Mouse (Mus musculus) limb, embryonic 14.5 days (tissue): ENCODE measurements at regions not wholly inside any gene's neighbourhood (a gene's known extent, or its start where the extent isn't known, plus 50 kb on each side); places are given as distances from the start of the nearest gene placed in this dataset.
"Not testable (repeated sequence)": the region's sequence is repeated elsewhere in the genome, so short reads cannot be mapped to it uniquely, and the experiment has no call there.

Source experiments
- ATAC-seq: fragments of 200-750 bp; cut with Nextera tagmentation; 2 replicates; pipeline ENCODE4 v1.8.0; 2017; ENCODE audit warnings: low read depth, moderate number of reproducible peaks, moderate TSS enrichment; ENCODE audit not compliant: low FRiP score
- DNase-seq: peaks from one replicate; pipeline ENCODE4 v3.0.0-alpha.2; 2015; ENCODE audit warnings: low spot score
- H3K27ac ChIP-seq: fragments of 300-500 bp; sonication (generic); replicated peaks from 2 replicates; pipeline ENCODE4 v1.5.1; 2014; ENCODE audit warnings: low read depth, mild to moderate bottlenecking, low read length, moderate library complexity, mixed read lengths
- H3K27me3 ChIP-seq: fragments of 300-500 bp; sonication (generic); 2 replicates; pipeline ENCODE4 v1.6.1; 2014; ENCODE audit warnings: low read length, mixed read lengths; ENCODE audit not compliant: control insufficient read depth, insufficient read depth
- H3K36me3 ChIP-seq: fragments of 300-500 bp; sonication (generic); 2 replicates; pipeline ENCODE4 v1.6.1; 2014; ENCODE audit warnings: mild to moderate bottlenecking, low read length, moderate library complexity, mixed read lengths; ENCODE audit not compliant: control insufficient read depth, insufficient read depth
- H3K4me1 ChIP-seq: fragments of 300-500 bp; sonication (generic); 2 replicates; pipeline ENCODE4 v1.6.1; 2014; ENCODE audit warnings: antibody characterized with exemption, low read length, mixed read lengths; ENCODE audit not compliant: control insufficient read depth, insufficient read depth
- H3K4me2 ChIP-seq: fragments of 300-500 bp; sonication (generic); replicated peaks from 2 replicates; pipeline ENCODE4 v1.6.1; 2014; ENCODE audit warnings: low read depth, mild to moderate bottlenecking, low read length, moderate library complexity; ENCODE audit not compliant: severe bottlenecking
- H3K4me3 ChIP-seq: fragments of 300-500 bp; sonication (generic); replicated peaks from 2 replicates; pipeline ENCODE4 v1.5.1; 2014; ENCODE audit warnings: low read length
- H3K9ac ChIP-seq: fragments of 300-500 bp; sonication (generic); 2 replicates; pipeline ENCODE4 v1.6.1; 2014; ENCODE audit warnings: mild to moderate bottlenecking, low read depth, low read length, moderate library complexity; ENCODE audit not compliant: severe bottlenecking
- H3K9me3 ChIP-seq: fragments of 300-500 bp; sonication (generic); 2 replicates; pipeline ENCODE4 v1.6.1; 2016; ENCODE audit warnings: low read length; ENCODE audit not compliant: control insufficient read depth
- POLR2A ChIP-seq: fragments of 200-500 bp; IDR thresholded peaks from 2 replicates; pipeline ENCODE4 v1.8.0; 2012; ENCODE audit warnings: inconsistent platforms, mild to moderate bottlenecking, moderate library complexity, borderline replicate concordance; ENCODE audit not compliant: insufficient read depth, insufficient read length; ENCODE audit errors: extremely low read depth
- WGBS: fragments of 180-500 bp; shearing (Covaris S2); extraction: QIAGEN DNeasy Blood & Tissue Kit; methylation state at CpG from one replicate; pipeline ENCODE4 v1.1.7; 2014; 5-methylcytosine and 5-hydroxymethylcytosine counted together

DNA sequence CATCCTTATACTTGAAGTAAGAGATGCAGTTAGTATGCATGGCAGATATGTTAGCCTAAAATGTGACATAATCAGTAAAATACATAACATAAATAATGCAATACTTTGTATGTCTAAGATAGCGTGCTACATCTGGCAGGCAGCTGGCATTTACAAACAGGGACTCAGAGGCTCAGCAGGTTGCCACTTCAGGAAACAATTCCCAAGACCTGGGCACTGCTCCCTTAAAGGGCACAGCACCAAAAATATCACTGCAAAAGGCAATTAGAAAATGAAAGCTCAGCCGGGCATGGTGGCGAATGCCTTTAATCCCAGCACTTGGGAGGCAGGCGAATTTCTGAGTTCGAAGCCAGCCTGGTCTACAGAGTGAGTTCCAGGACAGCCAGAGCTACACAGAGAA lies 544.0 kb downstream of the Zfp704 start:
- Histone ChIP-seq H3K27ac (no peak overlapping the region), H3K4me3 (no peak overlapping the region), H3K9me3 (no peaks in the 10 kb centered on the region), H3K27me3 (no peaks in the 10 kb centered on the region), H3K36me3 (no peaks in the 10 kb centered on the region), H3K4me1 (no peaks in the 10 kb centered on the region), H3K4me2 (no peak overlapping the region), H3K9ac (no peak overlapping the region)
- ATAC-seq, result no peak
- DNase-seq, result no peak
- TF ChIP-seq POLR2A, result no peak
- WGBS, result 62% methylated on average over 5 of the region's 5 CpGs

DNA sequence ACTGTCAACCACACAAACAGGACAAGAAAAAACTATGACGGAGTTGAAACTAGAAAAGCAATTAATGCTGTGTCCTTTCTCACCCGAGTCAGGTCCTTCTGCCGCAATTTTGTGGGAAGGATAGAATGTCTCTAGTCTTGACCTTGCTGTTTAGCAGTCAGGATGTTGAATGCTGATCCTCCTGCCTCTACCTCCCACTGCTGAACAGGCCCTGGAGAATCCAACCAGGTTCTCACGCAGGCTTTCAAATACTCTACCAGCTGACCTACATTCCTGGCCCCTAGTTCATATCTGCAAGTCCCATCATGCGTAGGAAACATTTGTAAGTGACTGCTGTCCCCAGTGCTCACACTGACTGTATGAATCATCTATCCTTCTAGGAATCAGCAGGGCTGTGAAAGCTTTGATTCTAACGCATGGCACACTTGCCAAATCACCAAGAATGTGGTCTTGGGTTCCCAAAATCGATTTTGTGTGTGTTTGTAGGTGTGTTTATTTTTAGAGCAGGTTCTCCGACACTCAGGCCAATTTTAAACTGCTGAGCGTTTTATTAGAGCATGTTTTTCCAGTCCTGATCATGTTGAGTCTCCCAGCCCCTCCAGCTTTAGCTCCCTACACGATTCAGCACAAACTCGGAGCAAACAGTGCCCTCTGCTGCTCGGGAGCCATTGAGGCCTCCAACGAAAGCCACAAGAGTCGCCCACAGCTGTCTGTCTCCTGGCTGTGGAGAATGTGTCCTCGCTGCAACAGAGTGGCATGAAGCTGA lies 545.4 kb downstream of the Zfp704 start:
- Histone ChIP-seq H3K4me2 (no peak overlapping the region), H3K27ac (no peak overlapping the region), H3K4me3 (no peak overlapping the region), H3K36me3 (no peaks in the 10 kb centered on the region), H3K27me3 (no peaks in the 10 kb centered on the region), H3K9ac (no peak overlapping the region), H3K4me1 (no peaks in the 10 kb centered on the region), H3K9me3 (no peaks in the 10 kb centered on the region)
- 34% methylated on average over 15 of the region's 15 CpGs for WGBS
- TF ChIP-seq POLR2A, result no peak
- DNase-seq, result peak; percentile 62
- no peak for ATAC-seq

- TF ChIP-seq POLR2A, result no peak
- no peak for DNase-seq
- no peaks in the 10 kb centered on the region for H3K36me3 ChIP-seq
- no peak overlapping the region for H3K4me2 ChIP-seq
- no peak overlapping the region for H3K27ac ChIP-seq
- no peak overlapping the region for H3K9ac ChIP-seq
- H3K9me3 ChIP-seq, result no peaks in the 10 kb centered on the region
- ATAC-seq, result no peak
- no peak overlapping the region for H3K4me3 ChIP-seq
- H3K4me1 ChIP-seq, result no peaks in the 10 kb centered on the region
- no peaks in the 10 kb centered on the region for H3K27me3 ChIP-seq
- WGBS, result 54% methylated on average over 5 of the region's 5 CpGs
Observed at GRCm38 (mm10) chr3:9063662-9064061, 546.2 kb downstream of the Zfp704 start.

- 92% methylated on average over 2 of the region's 2 CpGs for WGBS
- DNase-seq, result no peak
Observed at GRCm38 (mm10) chr3:9061396-9061795, 548.5 kb downstream of the Zfp704 start.

GRCm38 (mm10) chr3:9057703-9058102 lies 552.2 kb downstream of the Zfp704 start:
- not testable (repeated sequence) for H3K4me3 ChIP-seq, H3K27ac ChIP-seq, H3K9ac ChIP-seq, H3K4me1 ChIP-seq, ATAC-seq, H3K4me2 ChIP-seq, H3K27me3 ChIP-seq, H3K9me3 ChIP-seq, H3K36me3 ChIP-seq, DNase-seq
- 76% methylated on average over 3 of the region's 3 CpGs for WGBS

More at GRCm38 (mm10) chr3:9061396-9061795, 548.5 kb downstream of the Zfp704 start:
- Histone ChIP-seq H3K36me3 (no peaks in the 10 kb centered on the region), H3K4me3 (no peak overlapping the region), H3K9me3 (no peaks in the 10 kb centered on the region), H3K9ac (no peak overlapping the region), H3K4me2 (no peak overlapping the region), H3K27ac (no peak overlapping the region), H3K27me3 (no peaks in the 10 kb centered on the region), H3K4me1 (no peaks in the 10 kb centered on the region)
- TF ChIP-seq POLR2A, result no peak
- ATAC-seq, result no peak
